Mouse (Mus musculus): ENCODE measurements around the gene Nav3. TPM values are rescaled to one million over a fixed set of nuclear protein-coding genes. Genes with fewer than 3 reads are reported as not detected.
A peak's percentile ranks its signal among the peaks of the same experiment; 100 is the strongest.

Gene Nav3
- total RNA-seq, 2 experiments from 2014 or later: 97.2 to 113 TPM

- DNase-seq (ENCODE audit: extremely low spot score in 1 of 2, low spot score in 1 of 2): no peak
Measured at GRCm38 (mm10) chr10:109865391-109865790, 590.6 kb downstream of the Nav3 start.

- DNase-seq (ENCODE audit: extremely low spot score in 1 of 2, low spot score in 1 of 2): peak in 1 of 2 experiments; percentile 63
Measured at GRCm38 (mm10) chr10:109864708-109865107, 591.3 kb downstream of the Nav3 start.

GRCm38 (mm10) chr10:109861275-109861674, 594.7 kb downstream of the Nav3 start:
- no peak for DNase-seq (ENCODE audit: extremely low spot score in 1 of 2, low spot score in 1 of 2)

- no peak for DNase-seq (ENCODE audit: extremely low spot score in 1 of 2, low spot score in 1 of 2)
Measured at GRCm38 (mm10) chr10:109858568-109858967, 597.4 kb downstream of the Nav3 start.

GRCm38 (mm10) chr10:109852392-109852791, 603.6 kb downstream of the Nav3 start:
- DNase-seq (ENCODE audit: extremely low spot score in 1 of 2, low spot score in 1 of 2): no peak

- DNase-seq (ENCODE audit: extremely low spot score in 1 of 2, low spot score in 1 of 2): no peak
Measured at GRCm38 (mm10) chr10:109847631-109848030, 608.4 kb downstream of the Nav3 start.

GRCm38 (mm10) chr10:109843661-109844060, 612.3 kb downstream of the Nav3 start:
- DNase-seq (ENCODE audit: extremely low spot score in 1 of 2, low spot score in 1 of 2): no peak

GRCm38 (mm10) chr10:109832768-109833291, 623.2 kb downstream of the Nav3 start:
- DNase-seq (ENCODE audit: extremely low spot score in 1 of 2, low spot score in 1 of 2): peak; percentile 17 to 27

GRCm38 (mm10) chr10:109806782-109807493, 649.1 kb downstream of the Nav3 start:
- no peak for DNase-seq (ENCODE audit: extremely low spot score in 1 of 2, low spot score in 1 of 2)

GRCm38 (mm10) chr10:109803441-109803840, 652.6 kb downstream of the Nav3 start:
- no peak for DNase-seq (ENCODE audit: extremely low spot score in 1 of 2, low spot score in 1 of 2)

- no peak for DNase-seq (ENCODE audit: extremely low spot score in 1 of 2, low spot score in 1 of 2)
Measured at GRCm38 (mm10) chr10:109802236-109802635, 653.8 kb downstream of the Nav3 start.

- DNase-seq (ENCODE audit: extremely low spot score in 1 of 2, low spot score in 1 of 2): no peak
Measured at GRCm38 (mm10) chr10:109799246-109799645, 656.8 kb downstream of the Nav3 start.

GRCm38 (mm10) chr10:109796981-109797380, 659.0 kb downstream of the Nav3 start:
- DNase-seq (ENCODE audit: extremely low spot score in 1 of 2, low spot score in 1 of 2): no peak

- no peak for DNase-seq (ENCODE audit: extremely low spot score in 1 of 2, low spot score in 1 of 2)
Measured at GRCm38 (mm10) chr10:109793491-109793890, 662.5 kb downstream of the Nav3 start.

- DNase-seq (ENCODE audit: extremely low spot score in 1 of 2, low spot score in 1 of 2): no peak
Measured at GRCm38 (mm10) chr10:109788728-109789127, 667.3 kb downstream of the Nav3 start.

GRCm38 (mm10) chr10:109779109-109779508, 676.9 kb downstream of the Nav3 start:
- DNase-seq (ENCODE audit: extremely low spot score in 1 of 2, low spot score in 1 of 2): no peak

- no peak for DNase-seq (ENCODE audit: extremely low spot score in 1 of 2, low spot score in 1 of 2)
Measured at GRCm38 (mm10) chr10:109769092-109769491, 686.9 kb downstream of the Nav3 start.

GRCm38 (mm10) chr10:109765650-109766049, 690.4 kb downstream of the Nav3 start:
- peak in 1 of 2 experiments; percentile 90 for DNase-seq (ENCODE audit: extremely low spot score in 1 of 2, low spot score in 1 of 2)

- DNase-seq (ENCODE audit: extremely low spot score in 1 of 2, low spot score in 1 of 2): no peak
Measured at GRCm38 (mm10) chr10:109764412-109765101, 691.4 kb downstream of the Nav3 start.

GRCm38 (mm10) chr10:109758921-109759600, 696.9 kb downstream of the Nav3 start:
- DNase-seq (ENCODE audit: extremely low spot score in 1 of 2, low spot score in 1 of 2): peak in 1 of 2 experiments; percentile 24

- no peak for DNase-seq (ENCODE audit: extremely low spot score in 1 of 2, low spot score in 1 of 2)
Measured at GRCm38 (mm10) chr10:109746901-109747300, 709.1 kb downstream of the Nav3 start.
